Mouse (Mus musculus) CH12.LX (cell line): ENCODE results near the gene Eef1g. TPM values are rescaled to one million over a fixed set of nuclear protein-coding genes. Genes with fewer than 3 reads are reported as not detected.

Experiments used
- DNase-seq: peaks from one replicate; pipeline ENCODE4 v3.0.0-alpha.2; 2013; ENCODE audit errors: extremely low read depth
- H3K27ac ChIP-seq: 2 replicates; pipeline ENCODE4 v1.5.1; 2012; ENCODE audit warnings: low read depth, mild to moderate bottlenecking, control low read depth, moderate library complexity; ENCODE audit not compliant: insufficient read depth
- H3K27me3 ChIP-seq: replicated peaks from 2 replicates; pipeline ENCODE3; 2012; ENCODE audit warnings: inconsistent platforms
- H3K36me3 ChIP-seq, 2 experiments: replicated peaks in 1 of 2; 2 replicates each; pipeline versions ENCODE3 to v1.6.1; 2012; ENCODE audit warnings: inconsistent platforms in 1 of 2, low read length in 1 of 2, mild to moderate bottlenecking in 1 of 2, mixed read lengths in 1 of 2, moderate library complexity in 1 of 2; ENCODE audit not compliant: control insufficient read depth in 1 of 2, insufficient read depth in 1 of 2
- H3K4me1 ChIP-seq, 2 experiments: 2 replicates each; pipeline ENCODE4 v1.6.1; 2012; ENCODE audit warnings: inconsistent platforms in 1 of 2, moderate library complexity in 1 of 2; ENCODE audit not compliant: insufficient read depth in 2 of 2, control insufficient read depth in 1 of 2
- H3K4me2 ChIP-seq: 2 replicates; pipeline ENCODE4 v1.6.1; 2012; ENCODE audit warnings: low read depth, mild to moderate bottlenecking, control low read depth; ENCODE audit not compliant: poor library complexity, insufficient read depth, severe bottlenecking
- H3K4me3 ChIP-seq, 3 experiments: fragments of 150-350 bp in 1 of 3; sonication (generic) in 1 of 3; replicated peaks in 1 of 3; 2 replicates each; pipeline versions ENCODE3 to v1.5.1; 2011 to 2012; ENCODE audit warnings: low read depth in 2 of 3, low read length in 2 of 3, mild to moderate bottlenecking in 2 of 3, moderate library complexity in 2 of 3, control low read depth in 1 of 3, improper control_type of control experiment in 1 of 3, inconsistent platforms in 1 of 3, mixed read lengths in 1 of 3; ENCODE audit not compliant: poor library complexity in 1 of 3
- H3K79me2 ChIP-seq: replicated peaks from 2 replicates; pipeline ENCODE4 v1.6.1; 2012; ENCODE audit warnings: mild to moderate bottlenecking, moderate library complexity; ENCODE audit not compliant: control insufficient read depth, poor library complexity, insufficient read depth, severe bottlenecking; ENCODE audit errors: extremely low read depth
- H3K9ac ChIP-seq: 2 replicates; pipeline ENCODE4 v1.6.1; 2012; ENCODE audit warnings: low read depth, mild to moderate bottlenecking, control low read depth, moderate library complexity; ENCODE audit not compliant: insufficient read depth
- H3K9me3 ChIP-seq: replicated peaks from 2 replicates; pipeline ENCODE3; 2012; ENCODE audit warnings: low read length, inconsistent platforms, mixed read lengths
- BHLHE40 ChIP-seq: IDR thresholded peaks from 2 replicates; pipeline ENCODE4 v1.6.1; 2011; ENCODE audit warnings: mild to moderate bottlenecking, low read depth, low read length, improper control_type of control experiment
- CHD1 ChIP-seq: IDR thresholded peaks from 2 replicates; pipeline ENCODE4 v1.6.1; 2012; ENCODE audit warnings: low read depth, low read length, improper control_type of control experiment, inconsistent platforms
- CHD2 ChIP-seq: IDR thresholded peaks from 2 replicates; pipeline ENCODE4 v1.6.1; 2011; ENCODE audit warnings: low read length, improper control_type of control experiment
- CTCF ChIP-seq, 2 experiments: IDR thresholded peaks in 1 of 2; conservative IDR thresholded peaks in 1 of 2; 2 replicates each; pipeline ENCODE4 v1.5.1; 2011 to 2012; ENCODE audit warnings: low read depth in 2 of 2, low read length in 2 of 2, improper control_type of control experiment in 1 of 2, inconsistent platforms in 1 of 2, mild to moderate bottlenecking in 1 of 2, moderate library complexity in 1 of 2
- E2F4 ChIP-seq: IDR thresholded peaks from 2 replicates; pipeline ENCODE4 v1.6.1; 2011; ENCODE audit warnings: low read depth, low read length, improper control_type of control experiment; ENCODE audit not compliant: insufficient replicate concordance
- ELF1 ChIP-seq: IDR thresholded peaks from 2 replicates; pipeline ENCODE4 v1.6.1; 2014; ENCODE audit warnings: low read depth, mild to moderate bottlenecking, inconsistent platforms, low read length, improper control_type of control experiment
- EP300 ChIP-seq: IDR thresholded peaks from 2 replicates; pipeline ENCODE4 v1.6.1; 2011; ENCODE audit warnings: low read length, improper control_type of control experiment
- ETS1 ChIP-seq: conservative IDR thresholded peaks from 2 replicates; pipeline ENCODE4 v1.6.1; 2012; ENCODE audit warnings: low read depth, mild to moderate bottlenecking, inconsistent platforms, low read length, improper control_type of control experiment, moderate library complexity
- HCFC1 ChIP-seq: IDR thresholded peaks from 2 replicates; pipeline ENCODE4 v1.6.1; 2012; ENCODE audit warnings: low read depth, mild to moderate bottlenecking, inconsistent platforms, low read length, improper control_type of control experiment
- JUN ChIP-seq: IDR thresholded peaks from 2 replicates; pipeline ENCODE4 v1.6.1; 2011; ENCODE audit warnings: low read depth, mild to moderate bottlenecking, low read length, improper control_type of control experiment, moderate library complexity; ENCODE audit not compliant: insufficient read depth
- JUND ChIP-seq: conservative IDR thresholded peaks from 2 replicates; pipeline ENCODE4 v1.6.1; 2011; ENCODE audit warnings: low read depth, low read length, improper control_type of control experiment
- KAT2A ChIP-seq: IDR thresholded peaks from 2 replicates; pipeline ENCODE4 v1.6.1; 2012; ENCODE audit warnings: low read length, improper control_type of control experiment, inconsistent platforms; ENCODE audit not compliant: insufficient replicate concordance
- MAZ ChIP-seq: IDR thresholded peaks from 2 replicates; pipeline ENCODE4 v1.6.1; 2012; ENCODE audit warnings: low read depth, mild to moderate bottlenecking, inconsistent platforms, low read length, improper control_type of control experiment, moderate library complexity
- MXI1 ChIP-seq: IDR thresholded peaks from 2 replicates; pipeline ENCODE4 v1.6.1; 2011; ENCODE audit warnings: mild to moderate bottlenecking, low read depth, low read length, improper control_type of control experiment
- MYC ChIP-seq: IDR thresholded peaks from 2 replicates; pipeline ENCODE4 v1.6.1; 2011; ENCODE audit warnings: low read depth, mild to moderate bottlenecking, improper control_type of control experiment, low read length
- PAX5 ChIP-seq: IDR thresholded peaks from 2 replicates; pipeline ENCODE4 v1.6.1; 2012; ENCODE audit warnings: low read length, inconsistent platforms, mixed read lengths
- POLR2AphosphoS2 ChIP-seq: IDR thresholded peaks from 2 replicates; pipeline ENCODE4 v1.6.1; 2011; ENCODE audit warnings: low read depth, low read length, improper control_type of control experiment
- RCOR1 ChIP-seq: conservative IDR thresholded peaks from 2 replicates; pipeline ENCODE4 v1.6.1; 2012; ENCODE audit warnings: low read depth, mild to moderate bottlenecking, inconsistent platforms, low read length, improper control_type of control experiment
- SIN3A ChIP-seq: IDR thresholded peaks from 2 replicates; pipeline ENCODE4 v1.6.1; 2012; ENCODE audit warnings: low read length, improper control_type of control experiment, inconsistent platforms
- SMC3 ChIP-seq: IDR thresholded peaks from 2 replicates; pipeline ENCODE4 v1.6.1; 2011; ENCODE audit warnings: low read depth, low read length, improper control_type of control experiment
- TBP ChIP-seq: conservative IDR thresholded peaks from 2 replicates; pipeline ENCODE4 v1.6.1; 2011; ENCODE audit warnings: low read depth, low read length, improper control_type of control experiment
- UBTF ChIP-seq: IDR thresholded peaks from 2 replicates; pipeline ENCODE4 v1.6.1; 2012; ENCODE audit warnings: low read depth, mild to moderate bottlenecking, inconsistent platforms, low read length, improper control_type of control experiment, moderate library complexity
- ZC3H11A ChIP-seq: IDR thresholded peaks from 2 replicates; pipeline ENCODE4 v1.6.1; 2012; ENCODE audit warnings: low read depth, mild to moderate bottlenecking, inconsistent platforms, low read length, improper control_type of control experiment
- ZKSCAN1 ChIP-seq: IDR thresholded peaks from 2 replicates; pipeline ENCODE4 v1.6.1; 2012; ENCODE audit warnings: low read depth, inconsistent platforms, low read length, improper control_type of control experiment, borderline replicate concordance
- ZNF384 ChIP-seq: IDR thresholded peaks from 2 replicates; pipeline ENCODE4 v1.6.1; 2012; ENCODE audit warnings: low read depth, low read length, improper control_type of control experiment, inconsistent platforms
- dilution Hi-C: fragments of 300-500 bp; cut with MboI; formaldehyde crosslinking; loops from 2 replicates; pipeline ENCODE4 v1.14.3; 2020; ENCODE audit warnings: low sequenced_read_pairs; ENCODE audit not compliant: extremely low pct_unique_long_range_greater_than_20kb, extremely low pct_ligation_motif_present
- in situ Hi-C: fragments of 300-500 bp; cut with MboI; formaldehyde crosslinking; loops from 3 replicates; pipeline ENCODE4 v1.14.3; 2019; ENCODE audit warnings: low sequenced_read_pairs, low pct_ligation_motif_present, low pct_unique_long_range_greater_than_20kb, mixed read lengths
- polyA plus RNA-seq: library from polyadenylated mRNA; unstranded; fragments of >175 nt; gene quantifications from 2 replicates; pipeline ENCODE4 v1.2.1, GENCODE M21; 2012; ENCODE audit warnings: low read depth; ENCODE audit not compliant: insufficient read length
- total RNA-seq, 2 experiments: library from RNA; depleted of rRNA; stranded (reverse); fragments of 300-350 nt in 1 of 2; fragments of >200 nt in 1 of 2; gene quantifications; 2 replicates each; pipeline ENCODE4 v1.2.3; 2012 to 2014

The Eef1g gene
- total and polyA plus RNA-seq, 3 experiments: 1,172 to 1,511 (median 1,294) TPM

- H3K9ac ChIP-seq: peak overlapping the region; percentile 21; the same call in 1 of the 2 replicates
- no peak for TF ChIP-seq CTCF (conservative IDR thresholded peaks at IDR 0.05 in 1 of 2, IDR thresholded peaks at IDR 0.05 in 1 of 2; ENCODE audit: low read depth in 2 of 2, low read length in 2 of 2)
- no peak for TF ChIP-seq TBP
- no peak overlapping the region for H3K4me2 ChIP-seq
- peaks cover 61 to 74% of the 10 kb centered on the region in 2 experiments for H3K36me3 ChIP-seq
- no peaks in the 10 kb centered on the region for H3K9me3 ChIP-seq
- H3K27ac ChIP-seq: no peak overlapping the region
- H3K27me3 ChIP-seq: no peaks in the 10 kb centered on the region
- peaks cover 14 to 35% of the 10 kb centered on the region in 2 experiments for H3K4me1 ChIP-seq
- DNase-seq: no peak
- in situ Hi-C loops: no loop called here
- no peak overlapping the region for H3K4me3 ChIP-seq
- peaks cover 42% of the 10 kb centered on the region for H3K79me2 ChIP-seq
- dilution Hi-C loops: no loop called here
Observed at GRCm38 (mm10) chr19:8945251-8945650, 21.6 kb upstream of the Eef1g start.

- no peaks in the 10 kb centered on the region for H3K27me3 ChIP-seq
- H3K9me3 ChIP-seq: no peaks in the 10 kb centered on the region
- in situ Hi-C loops: no loop called here
- dilution Hi-C loops: no loop called here
- peaks cover 5 to 24% of the 10 kb centered on the region in 2 experiments; a peak in 3 of 4 replicates for H3K4me1 ChIP-seq
- no peak overlapping the region for H3K4me3 ChIP-seq
- peaks cover 70 to 80% of the 10 kb centered on the region in 2 experiments for H3K36me3 ChIP-seq
- H3K79me2 ChIP-seq: peaks cover 42% of the 10 kb centered on the region
- no peak for DNase-seq
- TF ChIP-seq UBTF: no peak
- TF ChIP-seq BHLHE40: no peak
- TF ChIP-seq CTCF (conservative IDR thresholded peaks at IDR 0.05 in 1 of 2, IDR thresholded peaks at IDR 0.05 in 1 of 2; ENCODE audit: low read depth in 2 of 2, low read length in 2 of 2): no peak
- no peak for TF ChIP-seq RCOR1
- no peak for TF ChIP-seq MXI1
- no peak for TF ChIP-seq ZKSCAN1
- no peak for TF ChIP-seq CHD2
- no peak for TF ChIP-seq EP300
- H3K27ac ChIP-seq: no peak overlapping the region
- H3K4me2 ChIP-seq: no peak overlapping the region
- H3K9ac ChIP-seq: no peak overlapping the region
Observed at GRCm38 (mm10) chr19:8946929-8947328, 19.9 kb upstream of the Eef1g start.

GRCm38 (mm10) chr19:8950190-8950589 is 16.7 kb upstream of the Eef1g start:
- Histone ChIP-seq H3K79me2 (peaks cover 25% of the 10 kb centered on the region), H3K27ac (no peak overlapping the region), H3K9ac (no peak overlapping the region), H3K27me3 (no peaks in the 10 kb centered on the region), H3K4me3 (no peak overlapping the region), H3K36me3 (peaks cover 64 to 76% of the 10 kb centered on the region in 2 experiments), H3K4me2 (no peak overlapping the region), H3K9me3 (no peaks in the 10 kb centered on the region), H3K4me1 (peaks cover 2 to 23% of the 10 kb centered on the region in 2 experiments)
- TF ChIP-seq CHD2: no peak
- no peak for TF ChIP-seq PAX5
- no peak for TF ChIP-seq ZNF384
- no peak for TF ChIP-seq UBTF
- TF ChIP-seq ZC3H11A: no peak
- no peak for TF ChIP-seq SIN3A
- no peak for TF ChIP-seq MYC
- TF ChIP-seq ETS1: no peak
- TF ChIP-seq POLR2AphosphoS2: no peak
- no peak for TF ChIP-seq EP300
- no peak for TF ChIP-seq KAT2A
- no peak for TF ChIP-seq MAZ
- TF ChIP-seq CHD1: no peak
- TF ChIP-seq HCFC1: no peak
- no peak for TF ChIP-seq JUN
- TF ChIP-seq E2F4: no peak
- no peak for TF ChIP-seq JUND
- TF ChIP-seq SMC3: no peak
- no peak for TF ChIP-seq ELF1
- in situ Hi-C loops: no loop called here
- dilution Hi-C loops: no loop called here
- DNase-seq: no peak
